Mouse (Mus musculus) intestine, embryonic 15.5 days (tissue): ENCODE results near the gene St13. TPM values are rescaled to one million over a fixed set of nuclear protein-coding genes. Genes with fewer than 3 reads are reported as not detected.

Experiments
- ATAC-seq: fragments of 200-750 bp; cut with Nextera tagmentation; 2 replicates; pipeline ENCODE4 v1.8.0; 2017; ENCODE audit warnings: moderate TSS enrichment, moderate library complexity
- H3K27ac ChIP-seq: fragments of 300-500 bp; sonication (generic); 2 replicates; pipeline ENCODE4 v1.5.1; 2015; ENCODE audit warnings: mild to moderate bottlenecking, inconsistent platforms
- H3K27me3 ChIP-seq: fragments of 300-500 bp; sonication (generic); replicated peaks from 2 replicates; pipeline ENCODE4 v1.6.1; 2015; ENCODE audit warnings: inconsistent platforms
- H3K36me3 ChIP-seq: fragments of 300-500 bp; sonication (generic); 2 replicates; pipeline ENCODE4 v1.6.1; 2015; ENCODE audit warnings: inconsistent platforms
- H3K4me1 ChIP-seq: fragments of 300-500 bp; sonication (generic); replicated peaks from 2 replicates; pipeline ENCODE4 v1.6.1; 2015; ENCODE audit warnings: inconsistent platforms
- H3K4me2 ChIP-seq: fragments of 300-500 bp; sonication (generic); replicated peaks from 2 replicates; pipeline ENCODE4 v1.6.1; 2015; ENCODE audit warnings: mild to moderate bottlenecking, inconsistent platforms
- H3K4me3 ChIP-seq: fragments of 300-500 bp; sonication (generic); replicated peaks from 2 replicates; pipeline ENCODE4 v1.5.1; 2015; ENCODE audit warnings: inconsistent platforms
- H3K9ac ChIP-seq: fragments of 300-500 bp; sonication (generic); 2 replicates; pipeline ENCODE4 v1.6.1; 2015; ENCODE audit warnings: inconsistent platforms
- H3K9me3 ChIP-seq: fragments of 300-500 bp; sonication (generic); 2 replicates; pipeline ENCODE4 v1.6.1; 2016; ENCODE audit warnings: inconsistent platforms
- WGBS: fragments of 180-500 bp; shearing (Covaris S2); methylation state at CpG from one replicate; pipeline ENCODE4 v1.1.7; 2015; 5-methylcytosine and 5-hydroxymethylcytosine counted together
- polyA plus RNA-seq: library from polyadenylated mRNA; unstranded; fragments of >200 nt; fragmentation: Nextera tagmentation; extraction: Ambion mirVana; gene quantifications from 2 replicates; pipeline ENCODE4 v1.2.1, GENCODE M21; 2015

Gene St13
- polyA plus RNA-seq, 1 experiment from 2014 or later, result 170 TPM

DNA sequence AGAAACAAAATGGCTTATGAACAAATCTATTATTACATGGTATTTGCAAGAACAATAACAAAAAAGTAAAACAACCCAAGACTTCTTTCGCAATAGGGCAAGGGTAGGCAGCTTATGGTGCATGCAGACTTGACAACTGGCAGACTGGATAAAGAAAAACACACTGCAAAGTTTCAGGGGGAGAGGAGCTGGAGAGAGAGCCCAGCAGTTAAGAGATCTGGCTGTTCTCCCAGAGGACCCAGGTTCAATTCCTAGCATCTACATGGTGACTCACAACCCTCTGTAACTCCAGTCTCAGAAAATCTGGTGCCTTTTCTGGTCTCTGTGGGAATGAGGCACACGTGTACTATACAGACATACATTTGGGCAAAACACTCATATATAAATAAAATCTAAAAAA, 58.5 kb downstream of the St13 start:
- no peak for ATAC-seq
- peaks cover 5% of the 10 kb centered on the region for H3K36me3 ChIP-seq
- no peaks in the 10 kb centered on the region for H3K4me1 ChIP-seq
- no peaks in the 10 kb centered on the region for H3K9me3 ChIP-seq
- H3K27ac ChIP-seq, result no peak overlapping the region
- no peak overlapping the region for H3K4me2 ChIP-seq
- H3K4me3 ChIP-seq, result no peak overlapping the region
- no peak overlapping the region for H3K9ac ChIP-seq
- WGBS, result 95% methylated on average over 2 of the region's 2 CpGs
- no peaks in the 10 kb centered on the region for H3K27me3 ChIP-seq

GRCm38 (mm10) chr15:81339158-81339557, 60.7 kb downstream of the St13 start:
- no peak overlapping the region for H3K27ac ChIP-seq
- H3K36me3 ChIP-seq, result peaks cover 17% of the 10 kb centered on the region
- no peak overlapping the region for H3K9ac ChIP-seq
- no peaks in the 10 kb centered on the region for H3K27me3 ChIP-seq
- no peak for ATAC-seq
- 97% methylated on average over 3 of the region's 3 CpGs for WGBS
- no peaks in the 10 kb centered on the region for H3K9me3 ChIP-seq
- H3K4me2 ChIP-seq, result no peak overlapping the region
- H3K4me1 ChIP-seq, result no peaks in the 10 kb centered on the region
- H3K4me3 ChIP-seq, result no peak overlapping the region

GRCm38 (mm10) chr15:81336466-81336865, 63.4 kb downstream of the St13 start:
- ATAC-seq, result no peak
- no peaks in the 10 kb centered on the region for H3K9me3 ChIP-seq
- no peak overlapping the region for H3K4me2 ChIP-seq
- peaks cover 25% of the 10 kb centered on the region for H3K36me3 ChIP-seq
- 88% methylated on average over 5 of the region's 5 CpGs for WGBS
- H3K4me3 ChIP-seq, result no peak overlapping the region
- no peaks in the 10 kb centered on the region for H3K4me1 ChIP-seq
- H3K27ac ChIP-seq, result no peak overlapping the region
- no peaks in the 10 kb centered on the region for H3K27me3 ChIP-seq
- H3K9ac ChIP-seq, result no peak overlapping the region

DNA sequence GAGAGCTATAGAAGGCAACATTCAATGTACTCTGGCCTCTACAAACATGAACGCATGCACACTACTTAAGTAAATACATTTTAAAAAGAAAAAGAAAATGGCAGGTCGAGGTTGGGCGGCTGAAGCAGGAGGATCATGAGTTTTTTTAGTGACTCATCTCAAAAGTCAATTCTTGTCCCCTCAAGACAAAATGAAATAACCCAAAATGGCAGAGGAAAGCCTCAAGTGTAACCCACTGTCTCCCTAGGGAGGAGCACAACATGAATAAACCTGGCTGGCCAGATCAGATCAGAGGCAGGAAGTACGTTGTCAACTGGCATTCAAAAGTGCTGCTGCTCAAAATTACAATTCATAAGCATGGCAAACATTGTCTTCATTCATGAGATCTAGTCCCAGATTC, 67.4 kb downstream of the St13 start:
- H3K27me3 ChIP-seq, result no peaks in the 10 kb centered on the region
- H3K27ac ChIP-seq, result no peak overlapping the region
- no peak overlapping the region for H3K4me2 ChIP-seq
- H3K4me3 ChIP-seq, result no peak overlapping the region
- 88% methylated on average over 4 of the region's 4 CpGs for WGBS
- H3K9me3 ChIP-seq, result no peaks in the 10 kb centered on the region
- peaks cover 24% of the 10 kb centered on the region for H3K36me3 ChIP-seq
- H3K4me1 ChIP-seq, result no peaks in the 10 kb centered on the region
- no peak overlapping the region for H3K9ac ChIP-seq
- no peak for ATAC-seq

DNA sequence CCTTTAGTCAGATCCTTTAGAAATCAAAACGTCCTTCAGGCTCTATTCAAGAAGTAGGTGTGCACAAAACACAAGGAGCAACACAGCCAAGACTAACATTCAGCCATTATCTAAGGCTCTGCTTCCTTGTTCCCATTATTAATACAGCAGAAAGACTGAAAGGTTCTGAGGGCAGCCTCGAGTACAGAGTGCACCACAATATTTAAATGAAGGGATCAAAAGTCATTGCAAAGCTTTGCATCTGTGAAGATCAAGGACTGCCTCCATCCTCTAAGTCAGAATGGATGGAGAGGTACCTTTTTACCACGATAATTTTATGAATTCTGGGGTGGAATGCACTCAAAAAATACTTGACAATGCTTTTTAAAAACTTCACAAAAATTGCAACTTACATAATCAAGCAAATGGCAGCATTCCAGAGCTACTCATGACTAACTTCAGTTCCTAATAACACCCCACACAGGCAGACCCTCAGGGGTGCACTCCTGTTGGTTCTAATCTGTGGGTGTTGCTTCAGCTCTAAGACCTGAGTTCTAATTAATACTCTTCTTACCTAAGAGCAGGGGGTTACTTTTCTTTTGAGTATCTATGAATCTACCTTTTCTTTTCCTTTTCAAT, 69.0 kb downstream of the St13 start:
- Histone ChIP-seq H3K9me3 (no peaks in the 10 kb centered on the region), H3K4me1 (no peaks in the 10 kb centered on the region), H3K27me3 (no peaks in the 10 kb centered on the region), H3K4me3 (no peak overlapping the region), H3K9ac (no peak overlapping the region), H3K4me2 (no peak overlapping the region), H3K36me3 (peaks cover 23% of the 10 kb centered on the region), H3K27ac (no peak overlapping the region)
- no peak for ATAC-seq
- WGBS, result 61% methylated on average over 3 of the region's 3 CpGs

DNA sequence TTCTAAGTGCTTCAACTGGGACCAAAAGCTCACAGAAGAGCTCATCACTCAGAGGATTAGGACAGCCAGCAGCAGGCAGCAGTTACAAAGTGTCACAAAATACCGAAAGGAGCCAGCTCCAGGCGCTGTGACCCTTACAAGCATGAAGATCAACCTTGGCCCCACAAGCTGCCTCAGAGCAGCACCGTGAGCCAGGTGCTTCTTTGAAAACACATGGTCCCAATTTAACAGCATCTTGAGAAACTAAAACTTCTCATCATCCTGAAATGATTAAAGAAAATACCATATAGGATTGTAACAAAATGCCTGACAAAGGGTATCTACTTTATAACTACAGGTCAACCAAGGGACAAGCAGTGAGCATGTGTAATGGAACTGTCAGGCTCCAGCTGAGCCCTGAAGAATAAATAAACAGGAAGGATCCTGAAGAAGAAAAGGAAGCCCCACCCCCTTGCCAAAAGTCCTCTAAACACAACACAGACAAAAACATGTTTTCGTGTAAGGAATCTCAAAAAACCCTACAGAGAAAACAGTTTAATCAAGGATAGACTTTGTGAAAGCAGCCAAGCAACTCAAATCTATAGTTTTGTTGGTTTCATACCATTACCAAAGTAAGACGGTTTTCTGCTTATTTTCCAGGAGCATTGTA, 70.0 kb downstream of the St13 start:
- no peaks in the 10 kb centered on the region for H3K9me3 ChIP-seq
- H3K27me3 ChIP-seq, result no peaks in the 10 kb centered on the region
- no peak overlapping the region for H3K9ac ChIP-seq
- peaks cover 18% of the 10 kb centered on the region for H3K36me3 ChIP-seq
- no peak for ATAC-seq
- 53% methylated on average over 5 of the region's 5 CpGs for WGBS
- no peak overlapping the region for H3K27ac ChIP-seq
- no peak overlapping the region for H3K4me3 ChIP-seq
- H3K4me2 ChIP-seq, result no peak overlapping the region
- no peaks in the 10 kb centered on the region for H3K4me1 ChIP-seq

- 92% methylated on average over 7 of the region's 7 CpGs for WGBS
- Histone ChIP-seq H3K36me3 (peaks cover 11% of the 10 kb centered on the region), H3K27me3 (no peaks in the 10 kb centered on the region), H3K9ac (no peak overlapping the region), H3K9me3 (no peaks in the 10 kb centered on the region), H3K4me3 (no peak overlapping the region), H3K27ac (no peak overlapping the region), H3K4me1 (no peaks in the 10 kb centered on the region), H3K4me2 (no peak overlapping the region)
- no peak for ATAC-seq
Measured at GRCm38 (mm10) chr15:81327501-81327900, 72.4 kb downstream of the St13 start.

DNA sequence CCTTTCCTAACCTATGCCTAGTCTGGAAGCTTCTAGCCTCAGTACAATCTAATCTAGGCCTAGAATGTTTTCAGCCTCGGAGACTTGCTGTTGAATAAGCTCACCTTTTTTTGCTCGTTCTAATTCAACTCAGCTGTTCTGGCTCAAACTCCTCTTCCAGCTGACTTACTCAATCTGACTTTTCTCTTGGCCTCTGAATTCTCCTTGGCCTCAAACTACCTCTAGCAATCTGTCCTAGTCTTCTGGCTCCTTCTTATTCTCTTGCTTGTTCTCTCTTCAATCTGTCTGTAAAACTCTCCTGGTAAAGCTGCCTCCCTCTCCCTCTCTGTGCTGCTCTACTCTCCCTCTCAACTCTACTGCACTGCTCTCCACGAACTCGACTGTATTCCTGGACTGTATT, 74.9 kb downstream of the St13 start:
- no peak for ATAC-seq
- WGBS, result 77% methylated on average over 4 of the region's 4 CpGs
- no peak overlapping the region for H3K27ac ChIP-seq
- no peak overlapping the region for H3K4me2 ChIP-seq
- peaks cover 21% of the 10 kb centered on the region for H3K36me3 ChIP-seq
- no peaks in the 10 kb centered on the region for H3K4me1 ChIP-seq
- no peaks in the 10 kb centered on the region for H3K27me3 ChIP-seq
- no peaks in the 10 kb centered on the region for H3K9me3 ChIP-seq
- no peak overlapping the region for H3K9ac ChIP-seq
- H3K4me3 ChIP-seq, result no peak overlapping the region

DNA sequence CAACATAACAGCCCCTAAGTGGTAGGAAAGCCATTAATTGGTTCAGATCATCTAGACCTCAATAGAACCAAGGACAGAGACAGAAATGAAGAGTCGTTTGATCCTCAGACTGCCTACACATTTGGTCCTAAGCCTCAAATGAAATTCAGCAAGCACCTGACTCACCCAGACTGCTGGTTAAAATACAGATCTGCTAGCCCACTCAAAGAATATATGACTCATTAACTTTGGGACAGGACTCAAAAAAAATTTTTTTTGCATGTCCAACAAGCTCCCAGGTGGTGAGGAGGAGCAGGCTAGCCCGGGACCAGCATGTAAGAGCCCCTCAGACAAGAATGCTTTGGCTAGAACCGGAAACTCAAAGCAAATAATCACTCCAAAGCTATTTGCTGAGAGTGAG, 79.7 kb downstream of the St13 start:
- Histone ChIP-seq H3K4me1 (no peaks in the 10 kb centered on the region), H3K4me2 (no peak overlapping the region), H3K27ac (no peak overlapping the region), H3K4me3 (no peak overlapping the region), H3K36me3 (peaks cover 21% of the 10 kb centered on the region), H3K27me3 (no peaks in the 10 kb centered on the region), H3K9me3 (no peaks in the 10 kb centered on the region), H3K9ac (no peak overlapping the region)
- 93% methylated on average over 3 of the region's 3 CpGs for WGBS
- no peak for ATAC-seq

DNA sequence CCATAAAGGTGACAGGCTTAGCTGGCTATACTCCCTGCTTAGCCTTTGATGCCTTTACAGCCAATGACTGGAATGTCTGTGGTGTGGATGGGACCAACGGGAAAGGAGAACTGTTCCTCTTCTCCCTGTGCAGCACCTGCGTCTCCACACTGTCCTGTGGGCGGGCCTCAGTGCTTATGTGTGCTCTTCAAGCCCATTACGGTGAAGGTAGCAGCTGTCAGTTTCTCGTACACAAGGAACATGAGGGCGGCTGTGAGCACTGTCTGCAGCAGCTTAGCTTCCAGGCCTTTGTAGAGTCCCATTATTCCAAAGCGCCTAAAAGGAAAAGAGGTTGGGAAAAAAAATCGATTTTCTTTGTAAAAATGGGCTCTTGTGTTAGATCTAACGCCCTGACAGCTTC, 80.4 kb downstream of the St13 start:
- no peaks in the 10 kb centered on the region for H3K4me1 ChIP-seq
- peaks cover 18% of the 10 kb centered on the region for H3K36me3 ChIP-seq
- WGBS, result 95% methylated on average over 9 of the region's 9 CpGs
- no peak overlapping the region for H3K4me2 ChIP-seq
- H3K9me3 ChIP-seq, result no peaks in the 10 kb centered on the region
- no peaks in the 10 kb centered on the region for H3K27me3 ChIP-seq
- H3K9ac ChIP-seq, result no peak overlapping the region
- H3K4me3 ChIP-seq, result no peak overlapping the region
- H3K27ac ChIP-seq, result no peak overlapping the region
- ATAC-seq, result no peak

GRCm38 (mm10) chr15:81313928-81314327, 85.9 kb downstream of the St13 start:
- Histone ChIP-seq H3K9me3 (no peaks in the 10 kb centered on the region), H3K4me2 (no peak overlapping the region), H3K36me3 (peaks cover 3% of the 10 kb centered on the region; the same call in 1 of the 2 replicates), H3K27ac (no peak overlapping the region), H3K4me3 (no peak overlapping the region), H3K27me3 (no peaks in the 10 kb centered on the region), H3K4me1 (no peaks in the 10 kb centered on the region), H3K9ac (no peak overlapping the region)
- ATAC-seq, result 0 out of 2 replicates have a peak, but pooled peaks have one; percentile 28
- WGBS, result 83% methylated on average over 3 of the region's 3 CpGs
